Mouse (Mus musculus) lung, adult 18-20 months (tissue): ENCODE measurements around the gene Orai1.
A peak's percentile ranks its signal among the peaks of the same experiment; 100 is the strongest.
"Not testable (repeated sequence)": the region's sequence is repeated elsewhere in the genome, so short reads cannot be mapped to it uniquely, and the experiment has no call there.

Experiments used
- DNase-seq, 2 experiments: peaks; one replicate each; pipeline ENCODE4 v3.0.0; 2022; ENCODE audit warnings: mixed read lengths in 2 of 2

Gene Orai1

GRCm38 (mm10) chr5:123014753-123015701 is at the start of gene Orai1:
Orai1 (plus strand) TSS chr5:123015074.
- peak; percentile 98 for DNase-seq

- no peak for DNase-seq
Observed at GRCm38 (mm10) chr5:122965427-122965826, 49.4 kb upstream of the Orai1 start.

GRCm38 (mm10) chr5:122968322-122968721 is 46.6 kb upstream of the Orai1 start:
- DNase-seq = peak; percentile 77 to 84

GRCm38 (mm10) chr5:122970056-122970455 is 44.8 kb upstream of the Orai1 start:
- DNase-seq = no peak

- DNase-seq = no peak
Observed at GRCm38 (mm10) chr5:122971438-122971837, 43.4 kb upstream of the Orai1 start.

GRCm38 (mm10) chr5:122972116-122972515 is 42.8 kb upstream of the Orai1 start:
- no peak for DNase-seq

GRCm38 (mm10) chr5:122974701-122975100 is 40.2 kb upstream of the Orai1 start:
- DNase-seq = not testable (repeated sequence)

- no peak for DNase-seq
Observed at GRCm38 (mm10) chr5:122978970-122979369, 35.9 kb upstream of the Orai1 start.

- no peak for DNase-seq
Observed at GRCm38 (mm10) chr5:122984483-122984882, 30.4 kb upstream of the Orai1 start.

- no peak for DNase-seq
Observed at GRCm38 (mm10) chr5:122985276-122985675, 29.6 kb upstream of the Orai1 start.

- no peak for DNase-seq
Observed at GRCm38 (mm10) chr5:122986091-122986493, 28.8 kb upstream of the Orai1 start.

GRCm38 (mm10) chr5:122987211-122988020 is 27.5 kb upstream of the Orai1 start:
- DNase-seq = peak; percentile 9 to 39

- peak; percentile 32 to 45 for DNase-seq
Observed at GRCm38 (mm10) chr5:122988021-122988751, 26.7 kb upstream of the Orai1 start.

- DNase-seq = peak; percentile 63 to 69
Observed at GRCm38 (mm10) chr5:122989001-122989525, 25.8 kb upstream of the Orai1 start.

- DNase-seq = peak; percentile 5 to 20
Observed at GRCm38 (mm10) chr5:122989551-122990330, 25.1 kb upstream of the Orai1 start, which contains the start of gene Kdm2b. Kdm2b (minus strand) TSS chr5:122989823.

- peak; percentile 15 to 34 for DNase-seq
Observed at GRCm38 (mm10) chr5:122990411-122991160, 24.3 kb upstream of the Orai1 start.

GRCm38 (mm10) chr5:122991350-122992004 is 23.4 kb upstream of the Orai1 start:
- DNase-seq = no peak

GRCm38 (mm10) chr5:122993811-122994210 is 21.1 kb upstream of the Orai1 start:
- no peak for DNase-seq

- peak; percentile 94 for DNase-seq
Observed at GRCm38 (mm10) chr5:122994303-122994846, 20.5 kb upstream of the Orai1 start.

- no peak for DNase-seq
Observed at GRCm38 (mm10) chr5:122994910-122995309, 20.0 kb upstream of the Orai1 start.
